Mouse (Mus musculus): ENCODE results near the gene Angptl6. TPM values are rescaled to one million over a fixed set of nuclear protein-coding genes. Genes with fewer than 3 reads are reported as not detected.

Gene Angptl6
- polyA plus RNA-seq, 1 experiment from 2014 or later: 9.1 TPM

DNA sequence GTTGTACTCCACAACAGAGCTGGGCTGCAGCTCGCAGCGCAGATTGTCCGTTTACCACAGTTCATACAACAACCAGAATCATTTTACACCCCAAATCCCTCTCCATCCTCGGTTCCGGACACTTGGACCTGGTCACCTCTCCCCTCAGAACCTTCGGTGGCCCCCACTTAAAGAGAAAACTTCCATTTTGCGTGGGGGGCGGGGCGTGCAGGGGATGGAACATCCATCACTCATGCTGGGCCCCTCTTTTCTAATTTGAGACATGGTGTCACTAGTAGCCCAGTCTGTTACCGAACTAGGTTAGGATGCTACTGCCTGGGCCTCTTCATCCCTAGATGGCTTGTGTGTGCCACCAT is 839 bp downstream of the Angptl6 start:
- Histone ChIP-seq H3K4me3 (replicated peaks) (peak overlapping the region; percentile 59), H3K27me3 (no peaks in the 10 kb centered on the region), H3K9me3 (replicated peaks) (no peaks in the 10 kb centered on the region), H3K27ac (replicated peaks) (peak overlapping the region; percentile 90), H3K9ac (peak overlapping the region; percentile 68), H3K4me2 (peak overlapping the region; percentile 95), H3K36me3 (replicated peaks) (no peaks in the 10 kb centered on the region), H3K4me1 (replicated peaks) (peaks cover 30% of the 10 kb centered on the region)
- ATAC-seq (ENCODE audit: insufficient read depth): no peak
- 20% methylated on average over 10 of the region's 10 CpGs for WGBS (ENCODE audit: insufficient replicate concordance)

- WGBS (ENCODE audit: insufficient replicate concordance): 0% methylated on average over 69 of the region's 69 CpGs
- Histone ChIP-seq H3K4me1 (replicated peaks) (peaks cover 30% of the 10 kb centered on the region), H3K4me3 (replicated peaks) (peak overlapping the region; percentile 59), H3K27me3 (no peaks in the 10 kb centered on the region), H3K4me2 (peak overlapping the region; percentile 95), H3K36me3 (replicated peaks) (0 out of 2 replicates have a peak, but pooled peaks cover under 1% of the 10 kb centered on the region), H3K9ac (peak overlapping the region; percentile 68), H3K27ac (replicated peaks) (peak overlapping the region; percentile 90), H3K9me3 (replicated peaks) (no peaks in the 10 kb centered on the region)
- ATAC-seq (ENCODE audit: insufficient read depth): peak; percentile 95
Observed at GRCm38 (mm10) chr9:20878041-20878709, 1.4 kb downstream of the Angptl6 start.

DNA sequence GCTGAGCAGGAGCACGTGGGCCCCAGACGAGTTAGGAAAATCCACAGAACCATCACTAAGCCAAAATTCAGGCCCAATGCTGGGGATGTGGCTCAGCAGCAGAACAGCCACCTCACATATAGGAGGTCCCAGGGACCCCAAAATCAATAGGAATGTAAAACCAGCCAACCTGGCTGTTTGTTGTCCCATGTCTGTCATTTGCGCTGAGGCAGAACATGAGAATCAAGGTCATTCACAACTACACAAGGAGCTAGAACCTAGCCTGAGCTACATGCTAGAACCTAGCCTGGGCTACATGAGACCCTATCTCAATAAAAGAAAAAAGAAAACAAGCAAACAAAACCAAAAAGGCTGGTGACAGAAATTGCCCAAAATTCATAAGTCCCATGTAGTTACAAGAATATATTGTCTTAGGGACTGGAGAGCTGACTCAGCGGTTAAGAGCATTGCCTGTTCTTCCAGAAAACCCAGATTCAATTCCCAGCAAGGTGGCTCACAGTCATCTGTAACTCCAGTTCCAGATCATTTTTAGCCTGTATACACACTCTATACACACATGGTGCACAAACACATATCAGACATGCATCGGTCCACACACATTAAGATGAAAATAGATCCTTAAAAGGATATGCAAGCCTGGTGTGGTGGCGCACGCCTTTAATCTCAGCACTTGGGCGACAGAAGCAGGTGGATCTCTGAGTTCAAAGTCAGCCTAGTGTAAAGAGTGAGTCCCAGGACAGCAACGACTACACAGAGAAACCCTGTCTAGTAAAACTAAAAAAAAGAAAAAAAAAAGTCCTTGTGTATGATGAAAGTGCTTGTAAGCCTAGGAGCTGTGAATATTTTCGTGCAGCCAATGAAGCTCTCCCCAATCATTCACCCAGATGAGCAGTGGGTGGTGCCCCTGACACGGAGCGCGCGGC is 2.1 kb downstream of the Angptl6 start:
- peak overlapping the region; percentile 95 for H3K4me2 ChIP-seq
- H3K9ac ChIP-seq: peak overlapping the region; percentile 16
- H3K27ac ChIP-seq (replicated peaks): peak overlapping the region; percentile 90
- H3K4me3 ChIP-seq (replicated peaks): peak overlapping the region; percentile 59
- WGBS (ENCODE audit: insufficient replicate concordance): 30% methylated on average over 14 of the region's 14 CpGs
- peaks cover 30% of the 10 kb centered on the region for H3K4me1 ChIP-seq (replicated peaks)
- ATAC-seq (ENCODE audit: insufficient read depth): no peak
- 0 out of 2 replicates have a peak, but pooled peaks cover 4% of the 10 kb centered on the region for H3K36me3 ChIP-seq (replicated peaks)
- no peaks in the 10 kb centered on the region for H3K9me3 ChIP-seq (replicated peaks)
- H3K27me3 ChIP-seq: no peaks in the 10 kb centered on the region

DNA sequence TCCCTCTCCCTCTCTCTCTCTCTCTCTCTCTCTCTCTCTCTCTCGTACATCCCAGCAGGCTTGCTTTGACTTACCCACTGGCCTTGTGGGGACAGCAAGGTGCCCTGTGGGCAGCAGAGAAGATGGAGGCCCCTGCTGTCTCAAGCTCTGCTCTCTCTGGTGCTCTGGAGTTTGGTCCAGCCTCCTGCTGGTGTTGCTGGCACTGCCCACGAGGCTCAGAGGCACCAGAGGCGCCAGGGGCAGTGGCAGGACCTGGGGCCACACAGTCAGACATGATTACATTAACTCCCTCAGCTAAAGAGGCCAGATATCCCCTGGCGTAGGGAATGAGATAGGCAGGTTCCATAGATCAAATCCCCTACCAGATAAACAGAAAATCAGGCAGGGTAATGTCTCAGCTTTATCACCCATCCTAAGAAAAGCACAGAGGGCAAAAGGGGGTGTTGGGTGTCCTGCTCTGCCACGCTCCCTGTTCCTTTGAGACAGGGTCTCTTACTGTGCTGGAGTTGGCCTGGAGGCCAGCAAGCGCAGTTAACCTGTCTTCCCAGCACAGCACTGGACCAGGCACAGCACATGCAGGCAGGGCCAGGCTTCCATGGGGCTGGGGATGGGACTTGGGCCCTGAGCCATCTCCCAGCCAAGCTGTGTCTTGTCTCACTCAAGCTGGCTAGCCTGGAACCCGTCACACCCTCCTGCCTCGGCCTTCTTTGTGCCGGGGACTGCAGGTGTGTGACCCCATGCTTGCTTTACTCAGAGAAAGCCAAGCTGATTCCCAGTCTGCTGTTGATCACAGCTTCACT is 3.0 kb downstream of the Angptl6 start:
- WGBS (ENCODE audit: insufficient replicate concordance): 54% methylated on average over 9 of the region's 9 CpGs
- Histone ChIP-seq H3K4me3 (replicated peaks) (no peak overlapping the region), H3K9me3 (replicated peaks) (no peaks in the 10 kb centered on the region), H3K4me1 (replicated peaks) (peaks cover 30% of the 10 kb centered on the region), H3K27ac (replicated peaks) (no peak overlapping the region), H3K4me2 (no peak overlapping the region), H3K9ac (no peak overlapping the region), H3K27me3 (no peaks in the 10 kb centered on the region), H3K36me3 (replicated peaks) (0 out of 2 replicates have a peak, but pooled peaks cover 4% of the 10 kb centered on the region)
- no peak for ATAC-seq (ENCODE audit: insufficient read depth)

DNA sequence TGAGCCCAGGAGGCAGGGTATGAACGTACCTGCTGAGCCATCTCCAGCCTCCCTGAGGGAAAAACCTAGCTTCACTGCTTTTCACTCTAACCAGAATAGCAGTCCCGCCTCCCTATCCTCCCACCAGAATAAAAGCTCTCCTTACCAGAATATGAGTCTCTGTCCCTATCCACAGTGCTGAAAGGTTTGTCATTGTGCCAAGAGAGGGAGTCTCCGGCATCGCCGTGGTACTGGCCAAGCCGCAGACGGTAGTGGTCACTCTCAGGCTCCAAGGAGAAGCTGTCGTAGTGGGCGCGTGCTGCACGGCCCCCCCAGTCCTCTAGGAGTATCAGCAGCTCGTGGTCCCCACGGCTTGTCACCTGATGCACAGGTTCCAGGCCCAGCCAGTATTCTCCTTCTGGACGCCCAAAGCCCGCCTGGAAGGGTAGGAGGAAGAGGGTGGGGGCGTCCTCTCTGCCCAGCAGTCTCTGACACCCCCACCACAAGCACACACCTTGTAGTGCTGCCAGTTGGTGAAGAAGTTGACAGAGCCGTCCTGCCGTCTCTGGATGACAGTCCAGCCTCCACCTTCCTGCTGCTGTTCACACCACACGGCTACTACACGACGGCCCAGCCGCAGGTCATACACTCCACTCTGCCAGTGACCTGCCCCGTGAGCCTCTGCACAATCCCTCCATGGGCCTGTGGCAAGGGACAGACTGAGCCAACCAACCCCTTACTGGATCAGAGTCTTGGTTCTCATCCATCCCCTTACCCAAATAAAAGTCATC is 4.3 kb downstream of the Angptl6 start:
- H3K9ac ChIP-seq: no peak overlapping the region
- peaks cover 30% of the 10 kb centered on the region for H3K4me1 ChIP-seq (replicated peaks)
- H3K36me3 ChIP-seq (replicated peaks): 0 out of 2 replicates have a peak, but pooled peaks cover 5% of the 10 kb centered on the region
- H3K27me3 ChIP-seq: no peaks in the 10 kb centered on the region
- ATAC-seq (ENCODE audit: insufficient read depth): no peak
- H3K9me3 ChIP-seq (replicated peaks): no peaks in the 10 kb centered on the region
- no peak overlapping the region for H3K4me2 ChIP-seq
- H3K4me3 ChIP-seq (replicated peaks): no peak overlapping the region
- WGBS (ENCODE audit: insufficient replicate concordance): 70% methylated on average over 23 of the region's 23 CpGs
- no peak overlapping the region for H3K27ac ChIP-seq (replicated peaks)

GRCm38 (mm10) chr9:20873521-20873920 is 6.0 kb downstream of the Angptl6 start:
- H3K36me3 ChIP-seq (replicated peaks): 0 out of 2 replicates have a peak, but pooled peaks cover 7% of the 10 kb centered on the region
- peaks cover 23% of the 10 kb centered on the region for H3K4me1 ChIP-seq (replicated peaks)
- H3K4me3 ChIP-seq (replicated peaks): no peak overlapping the region
- no peaks in the 10 kb centered on the region for H3K9me3 ChIP-seq (replicated peaks)
- H3K27ac ChIP-seq (replicated peaks): no peak overlapping the region
- H3K9ac ChIP-seq: no peak overlapping the region
- peaks cover 16% of the 10 kb centered on the region for H3K27me3 ChIP-seq
- no peak overlapping the region for H3K4me2 ChIP-seq
- no peak for ATAC-seq (ENCODE audit: insufficient read depth)
- 72% methylated on average over 12 of the region's 12 CpGs for WGBS (ENCODE audit: insufficient replicate concordance)

DNA sequence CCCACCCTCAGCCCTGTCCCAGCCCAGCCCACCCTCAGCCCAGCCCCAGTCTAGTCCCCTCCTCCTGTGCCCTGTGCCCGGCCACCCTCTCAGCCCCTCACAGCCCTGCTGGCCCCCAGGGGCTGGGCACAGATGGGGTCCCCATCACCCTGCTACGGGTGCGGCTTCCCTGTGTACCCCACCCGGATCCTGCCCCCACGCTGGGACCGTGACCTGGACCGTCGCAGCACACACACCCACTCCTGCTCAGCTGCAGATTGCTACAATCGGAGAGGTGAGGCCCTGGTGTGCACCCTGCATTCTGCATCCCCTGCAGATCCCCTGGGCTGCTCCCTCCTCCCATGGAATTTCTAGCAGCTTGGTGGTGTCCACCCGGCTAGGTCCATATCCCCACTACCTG is 6.5 kb downstream of the Angptl6 start:
- peaks cover 21% of the 10 kb centered on the region for H3K27me3 ChIP-seq
- no peak for ATAC-seq (ENCODE audit: insufficient read depth)
- 70% methylated on average over 10 of the region's 10 CpGs for WGBS (ENCODE audit: insufficient replicate concordance)

GRCm38 (mm10) chr9:20870211-20871173 is 9.0 kb downstream of the Angptl6 start:
- ATAC-seq (ENCODE audit: insufficient read depth): no peak
- Histone ChIP-seq H3K4me2 (no peak overlapping the region), H3K4me1 (replicated peaks) (peaks cover 13% of the 10 kb centered on the region; the same call in 1 of the 2 replicates), H3K9me3 (replicated peaks) (no peaks in the 10 kb centered on the region), H3K4me3 (replicated peaks) (no peak overlapping the region), H3K27ac (replicated peaks) (no peak overlapping the region), H3K9ac (no peak overlapping the region), H3K27me3 (peaks cover 37% of the 10 kb centered on the region), H3K36me3 (replicated peaks) (0 out of 2 replicates have a peak, but pooled peaks cover 7% of the 10 kb centered on the region)
- 63% methylated on average over 12 of the region's 12 CpGs for WGBS (ENCODE audit: insufficient replicate concordance)

More for the DNA sequence above, 6.5 kb downstream of the Angptl6 start:
- no peak overlapping the region for H3K4me3 ChIP-seq (replicated peaks)
- H3K9ac ChIP-seq: no peak overlapping the region
- H3K9me3 ChIP-seq (replicated peaks): no peaks in the 10 kb centered on the region
- H3K36me3 ChIP-seq (replicated peaks): 0 out of 2 replicates have a peak, but pooled peaks cover 7% of the 10 kb centered on the region
- H3K27ac ChIP-seq (replicated peaks): no peak overlapping the region
- H3K4me1 ChIP-seq (replicated peaks): peaks cover 23% of the 10 kb centered on the region
- no peak overlapping the region for H3K4me2 ChIP-seq

DNA sequence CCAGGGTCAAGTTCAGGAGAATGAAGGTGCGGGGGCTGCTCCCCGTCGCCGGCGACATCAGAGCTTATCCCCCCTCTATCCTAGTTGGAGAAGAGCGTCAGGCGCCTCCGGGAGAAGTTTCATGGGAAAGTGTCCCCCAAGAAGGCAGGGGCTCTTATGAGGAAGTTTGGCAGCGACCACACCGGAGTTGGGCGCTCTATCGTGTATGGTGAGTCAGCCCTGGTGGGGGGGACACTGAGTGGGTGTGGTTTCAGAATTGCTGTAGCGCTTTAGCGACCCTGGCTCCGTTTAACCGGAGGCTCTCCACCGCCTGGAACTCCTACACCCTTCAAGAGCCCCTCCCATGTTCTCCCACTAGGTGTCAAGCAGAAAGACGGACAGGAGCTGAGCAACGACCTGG is 10.3 kb downstream of the Angptl6 start:
- Histone ChIP-seq H3K4me2 (peak overlapping the region; percentile 76), H3K9me3 (replicated peaks) (no peaks in the 10 kb centered on the region), H3K27ac (replicated peaks) (no peak overlapping the region), H3K9ac (no peak overlapping the region; the same call in 1 of the 2 replicates), H3K36me3 (replicated peaks) (0 out of 2 replicates have a peak, but pooled peaks cover 7% of the 10 kb centered on the region), H3K27me3 (peaks cover 37% of the 10 kb centered on the region), H3K4me1 (replicated peaks) (peaks cover 13% of the 10 kb centered on the region; the same call in 1 of the 2 replicates), H3K4me3 (replicated peaks) (peak overlapping the region; percentile 63)
- 7% methylated on average over 19 of the region's 19 CpGs for WGBS (ENCODE audit: insufficient replicate concordance)
- ATAC-seq (ENCODE audit: insufficient read depth): no peak

Measured in liver, embryonic 15.5 days (tissue).